Mouse (Mus musculus): ENCODE results near the gene Schip1. TPM values are rescaled to one million over a fixed set of nuclear protein-coding genes. Genes with fewer than 3 reads are reported as not detected.

Schip1 gene
- polyA plus RNA-seq, 1 experiment from 2014 or later: 27.6 TPM

DNA sequence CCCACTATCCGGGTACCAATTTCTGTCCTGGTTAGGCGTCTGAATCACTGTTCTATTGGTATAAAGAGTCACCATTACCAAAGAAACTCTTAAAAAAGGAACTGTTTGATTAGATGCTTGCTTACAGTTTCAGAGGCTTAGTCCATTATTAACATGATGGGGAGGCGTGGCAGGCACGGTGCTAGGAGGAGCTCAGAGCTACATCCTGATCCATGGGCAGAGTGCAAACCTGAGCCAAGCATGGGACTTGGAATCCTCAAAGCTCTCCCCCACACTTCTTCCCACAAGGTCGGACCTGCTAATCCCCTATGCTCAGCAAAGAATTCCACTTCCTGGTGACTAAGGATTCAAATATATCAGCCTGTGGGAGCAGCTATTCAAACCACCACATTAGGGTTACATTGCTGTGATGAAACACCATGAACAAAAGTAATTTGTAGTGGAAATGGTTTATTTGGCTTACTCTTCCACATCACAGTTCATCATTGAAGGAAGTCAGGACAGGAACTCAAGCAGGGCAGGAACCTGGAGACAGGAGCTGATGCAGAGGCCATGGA lies 604.9 kb downstream of the Schip1 start:
- no peaks in the 10 kb centered on the region for H3K4me1 ChIP-seq (replicated peaks; ENCODE audit: control insufficient read depth, insufficient read depth)
- H3K36me3 ChIP-seq (ENCODE audit: control insufficient read depth, insufficient read depth, low read length): no peaks in the 10 kb centered on the region
- no peak overlapping the region for H3K27ac ChIP-seq (replicated peaks)
- no peak overlapping the region for H3K9ac ChIP-seq (ENCODE audit: low read length)
- TF ChIP-seq EP300 (optimal IDR thresholded peaks at IDR 0.05): no peak
- TF ChIP-seq CTCF (IDR thresholded peaks at IDR 0.05; ENCODE audit: low read depth): no peak
- H3K27me3 ChIP-seq (ENCODE audit: control insufficient read depth, insufficient read depth, low read length): no peaks in the 10 kb centered on the region
- no peaks in the 10 kb centered on the region for H3K9me3 ChIP-seq (ENCODE audit: control insufficient read depth, low read length)
- DNase-seq (ENCODE audit: low spot score) (no peak), ATAC-seq (ENCODE audit: low FRiP score, low TSS enrichment) (no peak)
- 67% methylated on average over 5 of the region's 5 CpGs for WGBS
- H3K4me3 ChIP-seq (ENCODE audit: low read depth, low read length): no peak overlapping the region
- no peak overlapping the region for H3K4me2 ChIP-seq (replicated peaks; ENCODE audit: low read depth)

GRCm38 (mm10) chr3:68674721-68675120 lies 610.1 kb downstream of the Schip1 start:
- Histone ChIP-seq H3K4me3 (ENCODE audit: low read depth, low read length) (no peak overlapping the region), H3K4me1 (replicated peaks; ENCODE audit: control insufficient read depth, insufficient read depth) (no peaks in the 10 kb centered on the region), H3K27ac (replicated peaks) (no peak overlapping the region), H3K36me3 (ENCODE audit: control insufficient read depth, insufficient read depth, low read length) (no peaks in the 10 kb centered on the region), H3K27me3 (ENCODE audit: control insufficient read depth, insufficient read depth, low read length) (no peaks in the 10 kb centered on the region), H3K4me2 (replicated peaks; ENCODE audit: low read depth) (no peak overlapping the region), H3K9me3 (ENCODE audit: control insufficient read depth, low read length) (no peaks in the 10 kb centered on the region), H3K9ac (ENCODE audit: low read length) (no peak overlapping the region)
- TF ChIP-seq EP300 (optimal IDR thresholded peaks at IDR 0.05) (no peak), CTCF (IDR thresholded peaks at IDR 0.05; ENCODE audit: low read depth) (no peak)
- WGBS: 64% methylated on average over 2 of the region's 2 CpGs
- ATAC-seq (ENCODE audit: low FRiP score, low TSS enrichment) (no peak), DNase-seq (ENCODE audit: low spot score) (no peak)

DNA sequence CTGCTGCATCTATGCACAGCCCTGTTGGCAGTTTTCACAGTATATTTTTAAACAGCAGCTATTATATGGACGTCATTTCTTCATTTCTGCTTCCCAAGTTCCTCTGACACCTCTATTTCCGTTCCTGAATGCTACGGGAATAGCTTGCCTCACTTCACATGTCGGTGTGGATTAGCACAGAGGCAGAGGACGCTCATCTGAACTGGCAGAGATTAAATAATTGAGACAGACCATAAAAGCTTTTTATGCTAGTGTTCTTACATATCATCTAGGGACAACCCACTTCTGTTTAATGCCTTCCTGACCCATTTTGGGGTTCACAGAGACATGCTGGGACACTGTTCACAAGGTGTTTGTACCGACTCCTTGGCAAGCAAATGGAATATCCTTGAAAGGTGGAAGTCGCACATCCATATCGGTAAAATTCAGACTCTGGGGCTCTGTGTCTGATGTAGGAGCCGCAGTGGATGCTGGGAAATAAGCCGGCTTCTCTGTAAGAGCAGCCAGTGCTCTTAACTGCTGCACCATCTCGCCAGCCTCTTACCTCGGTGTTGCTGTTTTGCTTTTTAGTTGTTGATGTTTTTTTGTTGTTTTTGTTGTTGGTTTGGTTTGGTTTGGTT lies 610.7 kb downstream of the Schip1 start:
- Histone ChIP-seq H3K27ac (replicated peaks) (no peak overlapping the region), H3K4me3 (ENCODE audit: low read depth, low read length) (no peak overlapping the region), H3K27me3 (ENCODE audit: control insufficient read depth, insufficient read depth, low read length) (no peaks in the 10 kb centered on the region), H3K36me3 (ENCODE audit: control insufficient read depth, insufficient read depth, low read length) (no peaks in the 10 kb centered on the region), H3K4me2 (replicated peaks; ENCODE audit: low read depth) (no peak overlapping the region), H3K9me3 (ENCODE audit: control insufficient read depth, low read length) (no peaks in the 10 kb centered on the region), H3K4me1 (replicated peaks; ENCODE audit: control insufficient read depth, insufficient read depth) (no peaks in the 10 kb centered on the region), H3K9ac (ENCODE audit: low read length) (no peak overlapping the region)
- no peak for TF ChIP-seq CTCF (IDR thresholded peaks at IDR 0.05; ENCODE audit: low read depth)
- TF ChIP-seq EP300 (optimal IDR thresholded peaks at IDR 0.05): no peak
- DNase-seq (ENCODE audit: low spot score) (no peak), ATAC-seq (ENCODE audit: low FRiP score, low TSS enrichment) (no peak)
- WGBS: 87% methylated on average over 12 of the region's 12 CpGs

Other genes with a start within 250 kb of the Schip1 start
- gene Iqcj, start 172.6 kb upstream of the Schip1 start, polyA plus RNA-seq (2015; fragmentation: Nextera tagmentation; extraction: Ambion mirVana): not detected in 2 replicates
- 0.08 and 0.53 TPM in 2 replicates for gene Iqschfp, start 172.6 kb upstream of the Schip1 start, polyA plus RNA-seq (2015; fragmentation: Nextera tagmentation; extraction: Ambion mirVana)

All from stomach, postnatal 0 days (tissue).